Mouse (Mus musculus) c-Kit-positive CD71-positive TER-119-negative erythroid progenitor cells, embryonic 14.5 days (primary cell): ENCODE data around the gene Abhd14a.
"Not testable (repeated sequence)": the region's sequence is repeated elsewhere in the genome, so short reads cannot be mapped to it uniquely, and the experiment has no call there.

Experiments
- DNase-seq: peaks from one replicate; pipeline ENCODE4 v3.0.0-alpha.2; 2013; ENCODE audit warnings: low read depth

Abhd14a gene

DNA sequence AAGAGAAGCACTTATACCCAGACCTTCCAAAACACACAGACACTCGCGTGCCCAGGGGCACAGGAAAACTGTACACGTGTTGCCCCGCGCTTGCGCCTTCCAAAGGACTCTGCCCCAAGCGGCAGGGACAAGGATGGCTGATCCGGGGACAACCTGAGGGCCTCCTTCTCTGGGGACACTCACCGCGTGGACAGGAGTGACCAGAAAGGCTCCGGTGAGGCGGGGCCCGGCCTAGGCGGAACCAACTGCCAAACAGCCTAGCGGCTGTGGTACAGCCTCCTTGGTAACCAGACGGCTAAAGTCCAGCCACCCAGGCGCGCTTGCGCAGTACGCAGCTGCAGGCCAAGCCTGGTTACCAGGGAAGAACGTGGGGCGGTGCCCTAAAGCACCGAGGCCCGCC, at the start of gene Abhd14a, which contains the start of gene Abhd14b:
Abhd14a (minus strand) TSS at position 331 of the 400 bp plus-strand sequence.
Abhd14b (plus strand) TSS at position 112 of the 400 bp plus-strand sequence.
- DNase-seq, result peak; percentile 62

- DNase-seq, result not testable (repeated sequence)
Measured at GRCm38 (mm10) chr9:106487602-106488001, 40.1 kb upstream of the Abhd14a start.

DNA sequence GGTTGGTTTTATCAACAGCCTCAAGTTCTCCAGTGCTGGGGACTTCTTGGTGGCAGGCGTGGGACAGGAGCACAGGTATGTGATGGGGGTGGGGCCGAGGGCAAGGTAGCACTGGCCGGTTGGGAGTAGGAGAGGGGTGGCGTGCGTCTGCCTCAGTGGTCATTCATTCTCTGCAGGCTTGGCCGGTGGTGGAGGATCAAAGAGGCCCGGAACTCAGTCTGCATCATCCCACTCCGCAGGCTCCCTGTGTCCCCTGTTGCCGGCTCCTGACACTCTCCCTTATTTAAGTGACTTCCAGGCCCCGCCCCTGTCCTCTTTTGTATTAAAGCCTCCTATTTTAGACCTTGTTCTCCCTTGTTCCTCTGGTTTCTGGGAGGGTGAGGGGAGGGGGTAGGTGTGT, 37.6 kb upstream of the Abhd14a start:
- DNase-seq, result no peak

GRCm38 (mm10) chr9:106483606-106484005, 36.1 kb upstream of the Abhd14a start:
- DNase-seq, result no peak

- no peak for DNase-seq
Measured at GRCm38 (mm10) chr9:106483136-106483535, 35.7 kb upstream of the Abhd14a start.

DNA sequence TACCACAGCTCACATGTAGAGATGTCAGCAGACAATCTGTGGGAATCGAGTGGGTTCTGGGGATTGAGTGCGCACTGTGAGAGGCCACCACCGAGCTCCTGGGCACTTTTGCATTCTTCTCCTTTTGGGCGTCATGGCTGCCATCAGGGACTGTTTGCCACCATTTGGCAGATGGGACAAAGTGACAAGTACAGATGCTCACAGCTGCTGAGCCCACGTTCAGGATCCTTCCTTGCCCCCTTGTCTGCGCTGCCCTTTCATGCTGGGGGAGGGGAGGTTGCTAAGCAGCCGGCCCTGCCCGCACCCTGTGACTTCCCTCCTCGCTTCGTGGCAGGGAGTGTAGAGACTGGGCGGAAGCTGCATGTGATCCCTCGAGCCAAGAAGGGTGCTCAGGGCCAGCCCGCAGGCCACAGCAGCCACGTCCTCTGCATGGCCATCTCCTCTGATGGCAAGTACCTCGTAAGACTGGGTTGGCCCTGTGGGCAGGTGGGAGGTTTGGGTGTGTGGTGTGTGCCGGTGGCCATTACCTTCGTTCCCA, 35.2 kb upstream of the Abhd14a start:
- DNase-seq, result no peak

DNA sequence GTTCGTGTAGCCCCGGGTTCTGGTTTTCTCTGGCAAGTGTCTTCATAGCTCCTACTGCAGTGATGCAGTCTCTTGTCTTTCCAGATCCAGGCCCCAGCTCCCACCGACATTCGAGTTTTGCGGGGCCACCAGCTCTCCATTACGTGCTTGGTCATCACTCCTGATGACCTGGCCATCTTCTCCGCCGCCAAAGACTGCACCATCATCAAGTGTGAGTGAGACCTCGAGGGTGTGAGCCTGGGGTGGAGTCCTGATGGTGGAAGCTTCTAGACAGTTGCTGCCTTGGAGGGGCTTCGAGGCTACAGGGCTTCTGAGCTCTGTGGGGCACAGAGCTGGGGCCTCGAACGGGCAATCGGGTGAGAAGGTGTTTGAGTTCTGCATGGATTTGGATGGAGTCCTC, 34.2 kb upstream of the Abhd14a start:
- no peak for DNase-seq

DNA sequence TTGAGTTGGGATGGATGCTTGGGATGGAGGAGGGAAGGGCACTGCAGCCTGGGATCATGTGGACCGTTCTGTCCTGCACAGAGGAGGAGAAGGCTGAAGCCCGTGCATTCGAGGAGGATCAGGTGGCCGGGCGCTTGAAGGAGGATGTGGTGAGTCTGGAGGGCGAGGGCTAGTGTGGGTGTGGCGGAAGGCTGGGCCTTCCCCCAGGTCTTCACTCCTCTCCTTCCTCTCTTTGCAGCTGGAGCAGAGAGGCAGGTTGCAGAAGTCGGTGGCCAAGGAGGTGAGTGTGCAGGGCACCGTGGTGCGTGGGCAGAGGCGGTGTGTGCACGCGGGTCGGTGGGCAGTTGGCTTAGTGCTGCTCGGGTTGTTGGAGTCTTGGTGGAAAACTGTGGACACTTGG, 33.6 kb upstream of the Abhd14a start:
- no peak for DNase-seq

GRCm38 (mm10) chr9:106480541-106480940, 33.1 kb upstream of the Abhd14a start:
- no peak for DNase-seq

- DNase-seq, result no peak
Measured at GRCm38 (mm10) chr9:106478101-106478500, 30.6 kb upstream of the Abhd14a start.

GRCm38 (mm10) chr9:106477649-106478048, 30.2 kb upstream of the Abhd14a start:
- no peak for DNase-seq

- peak; percentile 100 for DNase-seq
Measured at GRCm38 (mm10) chr9:106476924-106477484, 29.5 kb upstream of the Abhd14a start, which contains the start of gene Parp3. Gene Parp3 (minus strand): TSS chr9:106476949.

DNA sequence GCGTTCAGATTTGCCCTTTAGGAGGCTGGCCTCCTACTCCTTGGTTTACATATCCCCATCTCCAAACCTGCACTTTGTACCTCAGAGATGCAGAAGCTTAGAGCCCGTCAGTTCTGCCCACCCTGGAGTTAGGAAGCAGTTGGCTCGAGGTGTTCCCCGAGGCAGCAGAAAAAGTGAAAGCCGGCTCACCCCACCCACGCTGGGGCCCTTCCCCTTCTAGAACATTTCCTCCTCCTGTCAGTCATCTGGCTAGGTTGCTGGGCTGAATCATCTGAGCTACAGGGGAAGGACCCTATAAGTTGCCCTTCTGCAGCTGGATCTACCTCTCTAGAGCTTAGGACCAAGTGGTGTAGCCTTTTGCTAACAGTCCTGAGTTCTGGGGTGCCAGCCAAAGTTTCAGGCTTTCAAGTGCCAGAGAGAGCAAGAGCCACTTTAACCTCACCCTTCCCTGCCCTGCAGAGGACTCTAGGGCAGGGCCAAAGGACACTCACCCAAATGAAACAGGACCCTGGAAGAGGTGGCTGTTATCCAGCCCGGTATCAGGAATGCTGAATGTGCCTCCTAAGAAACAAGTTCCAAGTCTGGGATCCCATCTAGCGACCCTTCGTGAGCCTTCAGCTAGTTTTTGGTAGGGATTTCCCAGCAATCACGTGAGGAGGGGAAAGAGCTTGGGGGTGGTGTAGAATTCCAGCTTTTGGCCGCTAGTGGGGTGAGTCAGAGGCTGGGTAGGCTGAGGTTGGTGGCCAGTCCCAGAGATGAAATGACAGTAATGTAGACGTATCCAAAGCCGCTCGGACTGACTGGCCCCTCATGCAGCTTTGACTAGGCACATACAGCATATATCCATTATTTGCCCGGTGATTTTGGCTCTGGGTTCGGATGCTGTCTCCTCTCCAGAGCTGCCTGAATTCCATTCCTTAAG, 28.8 kb upstream of the Abhd14a start:
- DNase-seq, result no peak

DNA sequence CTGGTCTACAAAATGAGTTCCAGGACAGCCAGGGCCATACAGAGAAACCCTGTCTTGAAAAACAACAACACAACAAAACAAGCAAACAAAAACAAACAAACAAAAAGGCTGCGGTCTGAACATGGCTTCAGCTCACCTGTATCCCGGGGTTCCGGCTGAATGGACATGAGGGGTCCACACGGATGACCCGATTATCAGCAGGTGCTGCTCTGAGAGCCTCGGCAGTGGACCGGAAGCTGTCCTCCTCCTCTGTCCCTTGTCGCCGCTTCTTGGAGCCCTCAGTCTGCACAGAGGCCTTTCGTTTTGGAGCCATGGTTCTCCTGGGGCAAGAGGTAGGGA, 28.2 kb upstream of the Abhd14a start, which contains the start of gene Rrp9:
Rrp9 (plus strand) TSS at position 301 of the 339 bp plus-strand sequence.
- no peak for DNase-seq

DNA sequence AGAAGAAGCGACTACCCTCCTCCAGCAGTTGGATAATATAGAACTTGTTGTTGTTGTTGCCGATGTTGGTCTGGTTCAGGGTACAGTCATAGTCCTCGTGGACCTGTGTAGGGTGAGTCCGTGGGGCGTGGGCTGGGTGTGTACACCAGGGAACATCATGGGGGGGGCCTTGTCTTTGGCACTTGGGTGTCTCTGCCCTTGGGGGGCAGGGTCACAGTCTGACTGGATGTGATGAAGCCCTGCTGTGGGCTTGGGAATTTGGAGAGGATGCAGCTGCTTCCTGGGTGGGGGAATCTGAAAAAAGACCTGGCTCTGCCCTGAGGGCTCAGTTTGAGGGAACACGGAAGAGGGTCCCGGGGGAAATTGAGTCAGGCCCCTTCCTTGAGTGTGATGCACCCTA, 27.6 kb upstream of the Abhd14a start:
- no peak for DNase-seq

- peak; percentile 53 for DNase-seq
Measured at GRCm38 (mm10) chr9:106474456-106474855, 27.0 kb upstream of the Abhd14a start.

- no peak for DNase-seq
Measured at GRCm38 (mm10) chr9:106473753-106474105, 26.3 kb upstream of the Abhd14a start.

DNA sequence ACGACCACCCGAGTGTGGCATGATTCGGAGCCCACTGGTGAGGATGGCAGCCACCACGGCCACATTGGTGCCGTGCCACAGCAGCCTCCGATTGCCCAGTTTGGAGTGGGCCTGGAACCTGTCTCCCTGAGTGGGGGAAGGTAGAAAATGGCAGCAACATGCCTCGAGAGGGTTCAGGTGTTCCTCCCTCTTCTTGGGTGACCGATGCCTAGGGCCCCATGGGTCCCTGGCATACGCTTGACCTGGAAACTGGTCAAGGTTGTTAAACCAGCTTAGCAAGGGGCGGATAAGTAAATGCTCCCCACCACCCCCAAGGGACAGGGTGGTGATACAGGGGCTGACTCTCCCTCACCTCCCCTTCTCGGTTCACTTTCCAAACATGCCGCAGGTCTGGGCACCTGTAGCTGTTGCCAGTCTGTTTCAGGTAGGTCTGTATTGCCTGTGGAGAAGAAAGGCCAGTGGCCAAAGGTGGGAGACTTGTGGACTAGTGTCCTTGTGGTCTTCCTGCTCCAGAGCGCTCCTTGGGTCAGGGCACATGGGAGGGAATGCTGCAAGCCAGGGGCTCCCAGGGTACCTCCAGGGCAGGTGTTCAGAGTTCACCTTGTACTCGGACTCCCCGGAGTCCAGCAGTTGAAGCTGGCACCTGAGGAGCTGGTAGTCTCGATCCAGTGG, 25.7 kb upstream of the Abhd14a start:
- no peak for DNase-seq

- DNase-seq, result no peak
Measured at GRCm38 (mm10) chr9:106472321-106472720, 24.8 kb upstream of the Abhd14a start.

- no peak for DNase-seq
Measured at GRCm38 (mm10) chr9:106471892-106472291, 24.4 kb upstream of the Abhd14a start.

GRCm38 (mm10) chr9:106470991-106471750, 23.7 kb upstream of the Abhd14a start:
- DNase-seq, result no peak

DNA sequence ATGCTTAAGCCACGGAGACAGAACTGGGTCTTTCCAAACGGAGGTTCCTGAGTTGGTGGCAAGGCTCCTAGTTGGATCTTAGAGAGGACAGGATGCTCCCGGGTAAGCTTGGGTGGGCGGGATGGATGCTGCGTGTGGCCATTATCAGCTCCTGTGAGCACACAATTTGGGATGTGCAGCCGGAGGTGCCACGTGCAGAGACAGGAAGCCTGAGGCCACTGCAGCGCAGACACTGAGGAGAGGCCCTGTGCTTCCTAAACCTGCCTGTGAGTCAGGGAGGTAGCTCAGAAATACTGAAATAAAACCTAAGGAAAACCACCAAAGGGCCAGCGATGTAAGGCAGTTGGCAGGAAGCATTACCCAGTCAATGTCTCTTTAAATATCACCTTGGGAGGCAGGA, 22.3 kb upstream of the Abhd14a start:
- DNase-seq, result no peak
